Mouse (Mus musculus) layer of hippocampus, adult 9-10 months (tissue): ENCODE data around the gene Gm28308.

Experiments
- DNase-seq: peaks from one replicate; pipeline ENCODE4 v3.0.0; 2022; ENCODE audit warnings: low spot score

The Gm28308 gene

GRCm38 (mm10) chr6:52168191-52169055 is 44.7 kb downstream of the Gm28308 start:
- DNase-seq = no peak

DNA sequence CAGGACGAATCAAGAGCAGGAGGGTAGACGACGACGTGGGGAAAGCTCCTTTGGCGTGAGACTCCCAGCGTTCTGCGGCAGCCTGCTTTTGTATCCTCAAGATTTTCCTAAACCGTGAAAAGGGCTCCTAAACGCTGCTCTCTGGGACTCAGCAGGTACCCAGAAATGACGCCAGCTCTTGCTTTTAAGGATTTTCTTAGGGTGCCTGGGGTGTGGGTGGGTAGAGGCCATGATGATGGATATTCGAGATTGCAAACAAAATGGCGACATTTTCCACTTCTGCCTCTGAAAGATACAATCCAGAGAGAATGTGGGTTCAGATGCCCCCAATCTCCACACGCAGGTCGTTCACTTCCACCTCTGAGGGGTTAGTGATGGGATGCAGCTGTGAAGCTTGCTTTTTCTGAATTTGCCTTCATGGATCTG is 45.4 kb downstream of the Gm28308 start:
- no peak for DNase-seq

DNA sequence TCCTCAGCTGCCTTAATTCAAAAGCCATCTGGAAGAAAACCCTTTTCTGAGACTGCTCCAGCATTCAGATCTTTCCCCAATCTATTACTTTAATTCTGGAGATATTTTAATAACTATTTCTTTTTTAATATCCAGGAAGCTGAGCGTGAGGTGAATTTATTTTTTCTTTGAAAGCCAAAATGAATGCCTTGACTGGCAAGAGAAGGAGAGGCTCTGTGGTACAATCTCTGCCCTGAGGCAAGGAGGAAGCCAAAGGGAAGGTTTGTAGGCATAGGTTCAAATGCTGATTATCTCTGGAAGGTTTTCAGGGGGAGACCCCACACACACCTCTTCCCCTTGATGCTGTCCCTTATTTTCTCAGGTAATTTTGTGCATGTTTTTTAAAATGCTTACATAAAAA is 46.0 kb downstream of the Gm28308 start:
- no peak for DNase-seq

GRCm38 (mm10) chr6:52166431-52167077 is 46.6 kb downstream of the Gm28308 start:
- DNase-seq = no peak

GRCm38 (mm10) chr6:52165441-52166370 is 47.4 kb downstream of the Gm28308 start:
- no peak for DNase-seq

DNA sequence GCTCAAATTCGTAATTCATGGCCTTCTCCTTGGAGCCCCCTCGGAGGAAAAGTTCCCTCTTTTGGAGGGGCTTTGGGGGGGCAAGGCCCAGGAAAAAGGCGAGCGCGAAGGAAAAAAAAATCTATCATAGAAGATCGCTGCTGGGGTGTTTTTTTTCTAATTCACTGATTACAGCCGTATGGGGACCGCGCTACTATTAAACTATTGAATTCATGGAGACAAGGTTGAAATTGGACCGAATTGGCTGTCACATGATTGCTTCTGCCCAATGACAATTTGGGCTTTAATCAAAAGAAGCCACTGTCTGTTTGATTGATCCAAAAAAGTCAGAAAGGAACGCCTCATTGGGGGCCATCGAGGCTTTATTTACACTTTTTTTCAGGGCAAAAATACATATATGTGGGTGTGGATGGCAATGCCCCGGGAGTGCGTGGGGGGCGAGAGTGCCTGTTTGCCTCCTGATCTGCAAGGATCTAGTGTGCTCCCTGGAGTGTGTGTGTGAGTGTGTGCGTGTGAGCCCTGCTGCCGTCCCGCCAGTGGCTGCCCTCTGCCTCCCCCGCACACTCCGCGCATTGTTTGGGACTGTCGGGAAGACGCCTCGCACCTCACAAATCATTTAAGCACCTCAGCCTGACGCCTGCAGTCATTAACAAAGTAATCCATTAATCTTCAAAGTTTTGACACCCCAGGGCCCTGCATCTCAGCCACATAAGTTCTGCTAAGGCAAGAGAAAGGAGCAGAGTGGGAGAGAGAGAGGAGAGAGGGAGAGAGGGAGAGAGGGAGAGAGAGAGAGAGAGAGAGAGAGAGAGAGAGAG is 48.3 kb downstream of the Gm28308 start, which contains the start of gene Hoxa2:
TSS of gene Hoxa2 (minus strand) at position 206 of the 815 bp plus-strand sequence.
- DNase-seq = no peak

- DNase-seq = no peak
Measured at GRCm38 (mm10) chr6:52164051-52164625, 49.0 kb downstream of the Gm28308 start.

DNA sequence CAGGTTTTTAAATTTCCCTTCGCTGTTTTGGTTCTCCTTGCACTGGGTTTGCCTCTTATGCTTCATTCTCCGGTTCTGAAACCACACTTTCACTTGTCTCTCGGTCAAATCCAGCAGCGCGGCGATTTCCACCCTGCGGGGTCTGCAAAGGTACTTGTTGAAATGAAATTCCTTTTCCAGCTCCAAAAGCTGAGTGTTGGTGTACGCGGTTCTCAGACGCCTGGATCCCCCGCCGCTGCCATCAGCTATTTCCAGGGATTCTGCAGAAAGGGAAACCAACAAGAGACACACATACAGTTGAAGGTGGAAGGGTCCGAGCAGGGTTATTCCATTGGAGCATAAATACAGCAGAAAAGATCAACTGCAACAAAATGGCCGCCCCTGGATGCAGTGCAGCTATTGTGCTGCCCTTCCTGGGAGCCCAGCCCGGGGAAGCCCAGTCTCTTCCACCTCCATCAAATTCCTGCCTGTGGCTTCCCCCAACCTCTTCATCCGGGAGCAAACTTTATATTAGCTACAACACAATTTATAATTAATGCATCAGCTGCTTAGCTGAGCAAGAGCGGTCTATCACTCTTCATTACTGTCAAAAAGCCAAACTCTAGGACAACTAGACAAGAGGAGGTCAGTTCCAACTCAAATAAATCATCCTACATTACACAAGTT is 49.6 kb downstream of the Gm28308 start:
- DNase-seq = no peak

- no peak for DNase-seq
Measured at GRCm38 (mm10) chr6:52162611-52163365, 50.4 kb downstream of the Gm28308 start.

- DNase-seq = no peak
Measured at GRCm38 (mm10) chr6:52162093-52162380, 51.1 kb downstream of the Gm28308 start.

- DNase-seq = no peak
Measured at GRCm38 (mm10) chr6:52161336-52162092, 51.6 kb downstream of the Gm28308 start.

DNA sequence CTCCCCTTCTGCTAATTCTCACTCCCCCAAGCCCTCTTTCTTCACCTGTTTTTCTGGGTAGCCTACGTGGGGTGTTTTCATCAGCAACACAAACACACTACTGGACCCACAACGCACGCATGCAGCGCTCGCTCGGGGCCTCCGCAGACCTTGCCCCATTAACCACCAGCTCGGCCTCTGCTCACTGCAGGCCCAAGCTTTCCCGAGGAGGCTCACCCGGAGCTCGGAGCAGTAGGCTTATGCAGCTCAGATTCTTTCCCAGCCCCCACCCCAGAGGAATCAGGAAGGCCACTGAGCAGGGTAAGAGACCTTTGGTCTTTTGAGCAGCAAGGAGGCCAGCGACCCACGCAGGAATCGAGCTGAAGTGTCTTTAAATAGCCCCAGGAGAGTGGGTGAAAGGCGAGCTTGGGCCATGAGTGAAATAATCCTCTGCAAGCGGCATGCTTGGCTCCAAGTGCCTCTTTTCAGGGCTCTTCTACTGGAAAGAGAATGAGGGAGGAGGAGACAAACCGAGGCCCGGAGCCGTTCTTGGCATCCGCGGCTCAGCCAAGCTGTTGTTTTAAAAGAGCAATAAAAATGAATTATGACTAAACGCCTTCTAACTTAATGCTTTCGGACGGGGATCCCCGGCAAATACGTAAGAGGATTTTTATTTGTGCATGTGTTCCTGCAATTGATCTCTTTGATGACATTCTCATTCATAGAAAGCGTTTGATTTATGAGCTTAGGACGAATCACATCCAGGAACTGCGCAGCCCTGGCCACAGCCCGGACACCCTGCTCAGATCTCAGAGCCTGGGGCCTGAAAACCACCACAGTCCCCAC is 52.4 kb downstream of the Gm28308 start:
- no peak for DNase-seq

DNA sequence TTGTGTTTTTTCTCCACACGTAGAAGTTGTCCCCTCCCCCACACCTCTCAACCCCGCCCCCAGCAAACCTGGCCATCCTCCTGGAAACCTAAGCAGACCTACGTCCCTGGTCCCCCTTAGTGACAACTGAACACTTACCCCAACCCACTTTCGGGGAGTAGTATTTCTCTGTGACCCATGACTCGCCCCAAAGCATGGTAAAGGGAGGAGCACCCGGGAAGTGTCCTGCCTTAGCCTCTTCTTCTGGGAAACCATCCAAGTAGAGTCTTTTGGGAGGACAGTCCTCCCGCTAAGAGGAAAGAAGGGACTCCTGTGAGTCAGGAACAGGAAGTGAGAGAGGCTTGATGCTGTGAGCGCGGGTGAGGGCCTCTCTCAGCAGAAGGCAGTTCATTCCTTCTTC is 53.2 kb downstream of the Gm28308 start:
- no peak for DNase-seq

GRCm38 (mm10) chr6:52159164-52159761 is 53.9 kb downstream of the Gm28308 start:
- no peak for DNase-seq

GRCm38 (mm10) chr6:52158276-52159051 is 54.7 kb downstream of the Gm28308 start, which contains the start of gene Hoxa1:
Gene Hoxa1 (minus strand): TSS chr6:52158317.
- no peak for DNase-seq

- no peak for DNase-seq
Measured at GRCm38 (mm10) chr6:52157466-52158275, 55.5 kb downstream of the Gm28308 start.
